Mouse (Mus musculus) gonadal fat pad, adult 2 months (tissue): ENCODE data around the gene Ovca2. TPM values are rescaled to one million over a fixed set of nuclear protein-coding genes. Genes with fewer than 3 reads are reported as not detected.

ENCODE experiments used
- DNase-seq: peaks from one replicate; pipeline ENCODE4 v3.0.0-alpha.2; 2012; ENCODE audit warnings: low read depth
- polyA plus RNA-seq: library from polyadenylated mRNA; depleted of rRNA; stranded (reverse); fragments of >200 nt; gene quantifications from 2 replicates; pipeline ENCODE4 v1.2.3, GENCODE M21; 2012

Ovca2 gene
- polyA plus RNA-seq, 1 experiment = 22.0 TPM

- no peak for DNase-seq
Measured at GRCm38 (mm10) chr11:75169405-75170080, 9.1 kb downstream of the Ovca2 start, which contains the start of gene Hic1. Hic1 (minus strand) TSS chr11:75169519.

DNA sequence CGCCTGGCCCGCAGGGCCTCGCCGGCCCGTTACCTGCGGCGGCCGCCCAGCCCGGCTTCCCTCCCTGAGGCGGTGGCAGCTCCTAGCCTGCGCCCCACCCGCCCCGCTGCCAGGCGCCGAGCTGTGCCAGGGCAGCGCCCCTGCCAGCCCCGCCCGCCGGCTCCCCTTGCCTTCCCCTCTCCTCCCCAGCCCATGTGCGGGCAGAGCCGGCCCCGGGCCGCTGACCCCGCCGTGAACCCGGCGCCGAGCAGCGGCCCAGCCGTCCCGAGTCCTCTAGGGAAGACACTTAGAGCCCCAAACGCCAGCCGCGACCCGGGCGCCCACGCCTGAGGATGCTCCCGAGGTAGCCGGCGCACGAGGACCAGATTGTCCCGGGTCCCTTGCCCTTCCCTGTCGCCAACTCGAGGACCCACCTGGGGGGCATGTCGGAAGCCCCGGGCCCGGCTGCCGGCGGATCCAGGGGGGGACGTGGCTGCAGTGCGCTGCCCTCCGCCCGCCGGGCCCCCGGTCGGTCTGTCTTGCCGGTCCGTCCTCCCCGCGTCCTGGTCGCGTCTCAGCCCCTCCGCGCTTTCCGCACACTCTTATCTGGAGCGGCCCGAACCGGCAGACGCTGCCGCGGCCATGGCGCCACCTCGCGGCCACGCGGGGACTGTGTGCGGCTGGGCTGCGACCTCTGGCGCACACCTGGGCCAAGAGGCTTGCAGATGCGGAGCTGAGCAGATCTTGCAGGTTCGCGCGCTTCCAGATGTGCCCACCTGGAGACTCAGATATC lies 9.9 kb downstream of the Ovca2 start:
- no peak for DNase-seq

DNA sequence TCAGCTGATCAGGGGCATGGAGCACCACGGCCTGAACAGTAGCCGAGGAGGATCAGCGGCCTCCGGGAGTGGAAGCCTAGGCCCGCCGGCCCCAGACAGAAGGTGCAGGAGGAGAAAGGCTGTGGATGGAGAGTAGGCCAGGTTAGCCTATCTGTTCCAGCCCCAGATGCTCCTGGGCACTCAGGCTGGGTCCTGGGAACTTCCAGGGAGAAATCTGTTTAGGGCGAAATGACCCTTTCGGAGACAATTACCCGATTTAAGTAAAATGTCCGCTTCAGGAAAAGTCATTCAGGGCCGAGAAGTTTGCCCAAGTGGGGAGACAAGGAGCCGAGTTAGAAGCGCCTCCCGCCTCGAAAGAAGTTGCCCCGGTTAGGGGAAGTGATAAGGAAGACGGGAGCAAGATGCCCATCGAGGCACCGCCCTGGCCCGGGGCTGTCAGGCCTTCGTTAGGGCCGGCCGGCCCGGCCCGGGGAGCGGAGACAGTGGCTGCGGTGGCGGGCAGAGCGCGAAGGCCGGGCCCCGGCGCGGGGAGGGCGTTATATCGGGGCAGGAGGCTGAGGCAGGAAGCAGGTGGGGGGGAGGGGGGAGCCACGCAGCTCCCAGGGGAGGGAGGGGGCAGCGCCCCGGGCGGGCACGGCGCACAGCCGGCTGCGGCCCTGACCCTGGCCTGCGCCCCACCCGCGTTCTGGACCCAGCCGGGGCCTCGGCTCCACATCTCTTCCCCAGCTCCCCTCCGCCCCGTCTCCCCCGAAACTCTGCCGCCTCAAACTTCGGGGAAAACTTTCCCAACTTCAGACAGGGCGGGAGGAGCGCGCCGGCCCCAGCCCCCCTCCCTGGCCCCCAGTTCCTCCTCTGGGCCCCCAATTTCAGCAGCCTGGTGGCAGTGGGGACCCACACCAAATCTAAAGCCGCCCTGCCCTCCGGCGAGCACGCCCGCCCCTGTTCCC lies 10.7 kb downstream of the Ovca2 start:
- no peak for DNase-seq

DNA sequence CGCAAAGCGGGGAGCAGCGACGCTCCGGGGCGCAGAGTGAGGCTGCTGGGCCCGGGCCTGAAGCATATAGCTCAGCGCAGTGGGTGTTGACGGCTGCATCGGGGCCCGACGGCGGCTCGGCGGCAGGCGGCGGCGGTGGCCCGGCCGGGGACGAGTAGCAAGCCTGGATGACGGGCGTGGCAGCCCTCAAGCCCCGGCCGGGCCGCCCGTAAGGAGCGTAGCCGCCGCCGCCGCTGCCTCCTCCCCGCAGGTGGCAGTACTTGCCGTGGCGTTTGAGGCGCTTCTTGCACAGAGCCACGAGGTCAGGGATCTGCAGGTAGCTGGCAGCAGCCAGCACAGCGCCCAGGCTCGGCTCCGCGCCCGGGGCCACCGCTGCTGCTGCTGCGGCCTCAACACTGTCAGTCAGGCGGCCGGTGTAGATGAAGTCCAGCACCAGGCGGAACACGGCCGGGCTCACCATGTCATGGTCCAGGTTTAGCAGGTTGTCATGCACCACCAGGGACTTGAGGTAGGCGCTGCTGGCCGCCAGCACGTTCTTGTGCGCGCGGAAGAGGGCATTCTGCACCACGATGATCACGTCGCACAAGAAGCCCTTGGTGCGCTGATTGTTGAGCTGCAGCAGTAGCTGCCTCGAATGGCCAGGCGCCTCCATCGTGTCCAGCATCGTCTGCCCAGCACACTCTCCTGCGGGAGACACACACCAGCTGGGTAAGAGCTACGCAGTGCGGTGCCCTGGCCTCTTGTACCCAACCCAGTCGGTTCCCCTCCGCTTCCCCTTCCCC lies 11.6 kb downstream of the Ovca2 start:
- DNase-seq = no peak

- DNase-seq = no peak
Measured at GRCm38 (mm10) chr11:75166193-75166842, 12.3 kb downstream of the Ovca2 start.

GRCm38 (mm10) chr11:75165441-75166192 lies 13.0 kb downstream of the Ovca2 start:
- DNase-seq = no peak

DNA sequence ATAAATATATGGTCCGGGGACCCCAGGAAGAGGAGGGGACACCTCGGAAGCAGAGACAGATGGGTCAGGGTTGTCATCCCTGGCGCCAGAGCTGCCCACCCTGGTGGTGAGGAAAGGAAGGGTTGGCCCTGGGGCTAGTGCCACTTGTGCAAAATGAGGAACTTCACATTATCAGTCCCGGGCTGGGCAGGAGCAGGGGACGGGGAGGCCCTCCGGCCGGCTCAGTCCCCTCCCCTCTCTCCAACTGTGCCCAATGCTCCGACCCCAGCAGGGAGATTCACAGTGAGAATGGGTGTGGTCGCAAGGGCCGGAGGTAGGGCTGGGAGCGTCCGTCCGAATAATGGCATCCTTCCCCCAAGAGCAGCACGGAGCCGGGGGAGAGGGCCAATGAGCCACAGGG lies 13.9 kb downstream of the Ovca2 start:
- no peak for DNase-seq

GRCm38 (mm10) chr11:75164051-75164450 lies 14.6 kb downstream of the Ovca2 start:
- no peak for DNase-seq

DNA sequence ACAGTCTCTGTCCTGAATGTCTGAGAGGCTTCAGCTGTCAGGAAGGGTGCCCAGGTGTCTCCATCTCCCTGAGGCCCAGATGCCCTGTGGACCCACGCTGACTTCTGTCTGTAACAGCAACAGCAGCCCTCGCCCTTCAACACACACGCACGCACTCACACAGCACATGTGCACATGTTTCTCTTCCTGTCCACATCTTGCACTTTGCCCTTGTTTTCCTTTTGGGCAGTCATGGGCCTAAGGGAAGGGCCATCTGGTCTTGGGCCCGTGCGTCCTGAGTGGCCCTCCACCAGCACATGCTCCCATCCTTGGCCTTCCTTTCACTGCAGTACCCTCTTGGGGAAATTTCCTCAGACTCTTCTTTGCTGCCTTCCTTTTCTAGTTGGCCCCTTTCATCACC lies 15.3 kb downstream of the Ovca2 start:
- DNase-seq = no peak

GRCm38 (mm10) chr11:75162591-75163080 lies 16.0 kb downstream of the Ovca2 start:
- DNase-seq = no peak

DNA sequence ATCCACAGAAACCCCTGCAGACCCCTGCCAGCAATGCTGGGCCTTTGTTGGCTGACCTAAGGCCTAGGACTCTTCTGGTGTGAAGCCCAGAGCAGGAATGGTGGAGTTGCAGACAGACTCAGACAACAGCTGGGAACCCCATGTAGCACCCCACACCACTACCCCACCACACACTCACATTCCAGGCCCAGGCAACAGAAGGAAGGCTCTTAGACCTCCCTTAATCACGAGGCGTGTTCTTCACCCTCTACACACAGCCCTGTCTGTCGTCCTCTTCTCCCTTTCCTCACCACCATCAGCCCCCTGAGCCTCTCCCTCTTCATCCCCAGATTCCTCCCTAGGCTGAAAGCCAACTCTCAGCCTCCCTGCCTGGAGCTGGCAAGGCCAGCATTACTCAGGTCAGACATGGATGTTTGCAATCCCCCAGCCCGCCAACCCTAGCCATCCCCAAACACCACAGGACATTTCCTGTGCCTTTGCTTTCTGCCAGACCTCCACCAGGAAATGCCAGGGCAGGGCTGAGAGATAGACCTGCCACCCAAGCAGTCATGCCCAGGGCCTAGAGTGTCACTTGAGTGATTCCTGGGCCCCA lies 17.1 kb downstream of the Ovca2 start:
- no peak for DNase-seq

GRCm38 (mm10) chr11:75160954-75161353 lies 17.7 kb downstream of the Ovca2 start:
- no peak for DNase-seq

DNA sequence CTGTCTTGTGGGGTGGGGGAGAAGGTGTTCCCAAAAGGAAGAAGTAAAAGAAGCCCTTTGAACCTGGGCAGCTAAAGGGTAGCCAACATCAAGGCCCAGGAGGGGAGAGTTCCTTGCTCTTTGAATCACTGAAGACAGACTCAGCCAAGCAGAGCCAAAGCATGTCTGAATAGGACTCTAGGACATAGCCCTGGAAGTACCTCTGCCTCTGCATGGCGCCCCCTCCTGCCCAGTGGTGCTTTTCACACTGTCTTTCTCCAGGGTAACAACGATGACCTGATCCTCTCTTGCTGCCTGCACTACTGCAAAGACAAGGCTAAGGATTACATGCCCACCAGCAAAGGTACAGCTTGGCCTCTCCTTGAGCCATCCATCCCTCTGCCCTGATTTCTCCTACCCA lies 19.1 kb downstream of the Ovca2 start:
- no peak for DNase-seq

DNA sequence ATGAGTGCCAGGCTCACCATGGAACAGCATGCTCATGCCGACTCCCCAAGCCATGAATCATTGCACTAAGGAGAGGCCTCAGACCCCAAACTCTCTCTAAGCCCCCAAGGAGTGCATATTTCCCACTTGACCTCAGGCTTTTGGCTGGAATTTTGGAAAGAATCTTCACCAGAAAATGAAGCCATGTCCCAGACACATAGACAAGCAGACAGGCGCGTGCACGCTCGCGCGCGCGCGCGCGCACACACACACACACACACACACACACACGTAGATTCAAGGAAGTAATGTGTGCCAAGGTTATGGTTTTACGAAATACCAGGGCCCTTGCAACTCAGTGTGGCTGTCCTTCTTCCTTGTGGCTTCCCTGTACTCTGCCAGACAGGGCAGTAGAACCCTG lies 20.2 kb downstream of the Ovca2 start:
- no peak for DNase-seq

DNA sequence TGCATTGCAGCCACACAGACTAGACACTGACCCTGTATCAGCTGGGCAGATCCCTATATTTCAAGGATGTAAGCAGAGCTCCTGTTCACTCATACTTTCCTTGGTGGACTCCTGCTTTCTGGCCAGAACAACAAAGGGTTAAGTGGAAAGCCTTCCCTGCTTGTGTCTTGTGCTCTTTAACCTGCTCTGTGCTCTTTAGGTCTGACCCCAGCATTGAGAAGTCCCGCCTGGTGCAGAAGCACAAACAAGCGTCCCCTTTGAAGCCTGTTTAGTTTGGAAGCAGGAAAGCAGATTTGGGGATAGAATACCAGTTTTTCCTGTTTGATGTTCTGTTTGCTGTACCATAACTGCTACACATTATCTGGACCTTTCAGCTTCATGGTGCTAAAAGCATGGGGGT lies 20.7 kb downstream of the Ovca2 start:
- DNase-seq = no peak

DNA sequence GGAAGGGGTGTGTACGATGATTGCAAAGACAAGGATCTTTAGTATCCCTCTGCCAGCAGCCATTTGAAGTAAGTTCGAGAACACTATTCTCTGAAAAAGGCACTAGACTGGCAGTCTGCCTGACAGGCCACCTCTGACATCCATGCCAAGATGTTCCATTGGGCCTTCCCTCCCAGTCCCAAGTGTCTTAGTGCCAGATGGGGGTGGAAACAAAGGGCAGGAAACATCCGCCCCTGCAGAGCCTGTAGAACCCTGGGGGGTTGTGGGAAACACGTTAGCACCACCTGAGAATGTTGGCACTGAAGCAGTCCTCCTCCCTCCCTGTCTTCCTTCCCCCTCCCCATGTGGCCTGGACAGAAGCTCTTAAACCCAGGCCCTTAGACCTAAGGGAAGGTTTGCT lies 21.6 kb downstream of the Ovca2 start:
- no peak for DNase-seq

DNA sequence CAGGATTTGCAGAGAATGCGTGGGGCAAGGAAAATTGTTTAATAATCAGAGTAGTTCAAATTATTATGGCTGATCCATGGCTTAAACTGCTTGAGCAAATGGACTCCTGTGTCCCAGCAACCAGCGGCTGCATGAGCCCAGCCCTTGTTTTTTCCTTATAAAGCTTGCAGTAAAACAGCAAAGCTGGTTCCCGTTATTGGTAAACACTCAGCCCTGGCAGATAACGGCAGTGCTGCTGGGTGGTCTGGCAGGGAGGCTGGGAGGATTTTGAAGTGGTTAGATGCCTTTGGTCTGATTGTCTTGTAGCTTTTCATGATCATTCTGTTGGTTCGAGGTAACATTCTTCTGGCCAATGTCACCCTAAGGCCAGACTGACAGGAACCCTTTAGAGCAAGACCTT lies 22.2 kb downstream of the Ovca2 start:
- no peak for DNase-seq

DNA sequence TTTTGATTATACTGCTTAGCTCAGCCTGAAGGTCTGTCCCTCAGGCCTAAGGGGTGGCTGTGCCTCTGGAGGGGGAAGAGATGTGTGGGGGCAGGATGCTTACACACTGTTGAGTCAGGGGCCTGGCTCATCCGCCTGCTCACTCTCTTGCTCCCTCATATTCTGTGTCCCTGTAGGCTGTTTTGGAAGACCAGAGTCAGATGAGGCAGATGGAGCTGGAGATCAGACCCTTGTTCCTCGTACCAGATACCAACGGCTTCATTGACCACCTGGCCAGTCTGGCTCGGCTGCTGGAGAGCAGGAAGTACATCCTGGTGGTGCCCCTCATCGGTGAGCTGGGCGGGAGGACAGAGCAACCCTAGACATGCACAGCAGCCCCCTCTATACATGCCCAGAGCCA lies 22.6 kb downstream of the Ovca2 start:
- DNase-seq = no peak

DNA sequence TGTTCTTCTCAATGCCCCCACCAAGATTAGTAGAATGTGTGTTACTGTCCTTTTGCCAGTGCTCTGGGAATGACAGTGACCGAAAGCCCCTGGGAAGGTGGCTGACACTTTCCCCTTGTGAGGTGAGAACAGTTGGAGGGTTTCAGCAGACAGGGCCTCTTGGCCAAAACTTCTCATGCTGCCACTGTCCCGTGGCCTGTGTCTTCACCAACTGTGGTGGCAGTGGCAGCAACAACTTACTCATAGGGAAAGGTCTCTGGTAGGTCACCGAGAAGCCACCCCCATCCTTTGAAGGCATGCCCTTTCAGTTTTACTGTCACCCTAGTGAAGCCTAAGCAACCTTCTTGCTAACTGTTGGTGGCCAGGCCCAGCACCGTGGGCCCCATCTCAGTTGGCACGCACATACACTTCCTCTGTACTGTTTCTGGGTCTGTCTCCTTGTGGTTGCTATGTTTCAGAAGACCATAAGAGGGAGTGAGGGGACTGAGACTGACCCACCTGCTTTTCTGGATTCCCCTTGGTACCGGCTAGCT lies 24.5 kb downstream of the Ovca2 start:
- no peak for DNase-seq
